Mouse (Mus musculus) cerebellum, postnatal 36 days (tissue): Measurements from ENCODE around the gene Cpeb3.

Experiments used
- DNase-seq, 2 experiments: peaks; one replicate each; pipeline ENCODE4 v3.0.0; 2021 to 2022; ENCODE audit warnings: mixed read lengths in 2 of 2

The Cpeb3 gene

DNA sequence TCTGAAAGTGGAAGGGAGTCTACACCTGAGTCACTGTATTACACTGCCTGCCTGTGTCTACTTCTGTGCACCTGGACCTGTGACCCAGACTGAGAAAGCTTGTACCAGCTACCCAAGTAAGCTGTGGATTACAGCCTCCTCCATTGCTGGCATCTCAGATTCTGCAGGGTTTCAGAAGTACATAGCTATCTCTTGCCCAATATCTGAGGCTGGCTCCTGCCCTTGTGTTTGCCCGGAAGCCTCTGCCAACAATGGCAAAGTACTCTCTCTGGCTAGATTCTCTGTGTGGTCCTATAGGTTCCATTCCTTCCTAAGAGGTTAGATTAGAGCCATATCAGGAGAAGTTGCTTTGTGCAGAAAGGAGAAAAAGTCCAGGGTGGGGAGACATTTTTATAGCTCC, 129.8 kb downstream of the Cpeb3 start:
- DNase-seq: no peak

- peak; percentile 66 to 68 for DNase-seq
Measured at GRCm38 (mm10) chr19:37078064-37078463, 130.3 kb downstream of the Cpeb3 start.

- peak; percentile 65 to 78 for DNase-seq
Measured at GRCm38 (mm10) chr19:37077258-37077657, 131.1 kb downstream of the Cpeb3 start.

- no peak for DNase-seq
Measured at GRCm38 (mm10) chr19:37076646-37077045, 131.8 kb downstream of the Cpeb3 start.

GRCm38 (mm10) chr19:37076116-37076515, 132.3 kb downstream of the Cpeb3 start:
- DNase-seq: no peak

DNA sequence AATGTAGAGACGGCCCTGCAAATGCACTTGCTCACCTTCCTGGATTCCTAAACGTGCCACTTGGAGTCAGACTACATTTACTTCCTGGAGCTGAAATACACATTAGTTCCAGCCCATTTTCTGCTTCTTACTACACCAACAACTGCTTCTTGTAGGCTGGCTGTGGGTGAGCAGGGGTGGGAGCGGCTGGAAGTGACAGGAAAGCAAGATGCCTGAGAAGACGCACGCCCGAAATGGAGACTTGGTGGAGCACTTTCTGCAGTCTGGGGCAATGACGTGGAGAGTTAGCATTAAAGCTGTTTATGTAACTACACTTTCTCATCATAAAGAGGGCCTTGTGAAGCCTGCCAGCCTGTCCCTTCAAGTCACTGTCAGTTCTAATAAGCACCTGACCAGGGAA, 132.7 kb downstream of the Cpeb3 start:
- no peak for DNase-seq

DNA sequence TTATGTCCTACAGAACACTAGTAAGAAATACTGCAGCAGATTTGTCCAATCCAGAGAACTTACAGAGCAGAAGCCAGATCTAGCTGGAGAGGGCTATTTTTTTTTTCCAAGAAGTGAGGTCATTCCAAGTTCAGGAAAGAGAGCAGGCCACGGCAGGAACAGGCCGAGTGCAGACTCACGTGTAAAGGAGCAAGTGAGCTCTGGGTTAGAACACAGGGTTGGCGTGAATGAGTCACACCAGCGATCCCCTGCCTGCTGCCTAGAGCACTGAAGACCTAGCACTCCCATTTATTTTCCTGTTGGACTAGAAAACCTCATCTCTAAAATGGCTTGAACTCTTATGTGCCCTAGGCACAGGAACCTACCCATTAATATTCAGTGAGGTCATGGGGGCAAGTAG, 133.7 kb downstream of the Cpeb3 start:
- DNase-seq: no peak

- no peak for DNase-seq
Measured at GRCm38 (mm10) chr19:37074276-37074675, 134.1 kb downstream of the Cpeb3 start.

- DNase-seq: no peak
Measured at GRCm38 (mm10) chr19:37072871-37073629, 135.4 kb downstream of the Cpeb3 start.

GRCm38 (mm10) chr19:37069243-37069642, 139.2 kb downstream of the Cpeb3 start:
- DNase-seq: no peak

- no peak for DNase-seq
Measured at GRCm38 (mm10) chr19:37060078-37060477, 148.3 kb downstream of the Cpeb3 start.

DNA sequence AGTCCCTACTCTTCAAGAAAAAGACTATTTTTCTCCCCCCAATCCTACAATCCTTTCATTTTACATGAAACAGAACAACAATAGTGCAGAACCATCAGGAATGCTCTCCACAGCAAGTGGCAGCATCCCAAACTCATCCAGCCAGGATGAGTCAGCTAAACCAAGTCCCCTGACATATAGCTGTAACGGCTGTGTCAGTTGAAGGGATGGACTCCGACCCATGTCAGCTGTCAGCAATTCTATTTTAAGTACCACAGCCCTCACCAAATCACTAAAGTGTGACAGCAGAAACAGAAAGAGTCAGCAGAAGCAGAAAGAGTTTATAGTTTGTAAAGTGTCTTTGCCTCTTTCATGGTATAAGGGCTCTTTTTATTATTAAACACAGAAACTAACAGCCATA, 148.8 kb downstream of the Cpeb3 start:
- peak; percentile 47 to 60 for DNase-seq

GRCm38 (mm10) chr19:37057161-37057905, 151.1 kb downstream of the Cpeb3 start:
- no peak for DNase-seq

- DNase-seq: no peak
Measured at GRCm38 (mm10) chr19:37055976-37056556, 152.3 kb downstream of the Cpeb3 start.

DNA sequence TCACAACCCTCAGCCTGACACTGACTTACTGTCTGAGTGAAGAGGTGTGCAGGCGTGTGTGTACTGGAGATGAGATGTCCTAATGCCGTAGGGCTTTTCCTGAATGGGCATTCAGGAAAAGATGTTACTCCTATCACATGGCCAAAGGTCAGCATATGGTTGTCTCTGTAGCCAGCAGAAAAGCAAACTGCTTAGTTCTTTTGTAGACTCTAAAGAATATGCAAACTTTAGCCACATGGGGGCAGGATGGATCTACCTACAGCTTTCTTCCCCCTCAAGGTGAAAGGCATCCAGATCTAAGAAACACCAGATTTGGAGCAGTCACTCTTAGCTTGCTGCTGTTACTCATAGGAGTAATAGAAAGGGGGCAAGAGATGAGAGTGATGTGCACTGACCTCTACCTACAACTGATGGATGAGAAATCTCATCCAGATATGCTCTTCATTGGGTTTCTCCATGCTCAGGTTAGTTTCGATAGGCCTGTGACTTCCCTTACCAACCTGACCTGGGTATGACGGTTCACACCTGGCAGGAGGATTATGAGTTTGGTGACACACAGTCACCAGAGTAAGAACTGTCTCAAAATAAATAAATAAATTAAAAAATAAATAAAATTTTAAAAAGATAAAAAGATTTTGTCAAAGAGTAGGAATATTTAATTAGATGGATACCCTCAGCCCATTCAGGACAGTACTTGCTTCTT, 157.6 kb downstream of the Cpeb3 start:
- peak; percentile 45 to 76 for DNase-seq

GRCm38 (mm10) chr19:37048507-37048906, 159.9 kb downstream of the Cpeb3 start:
- DNase-seq: no peak

DNA sequence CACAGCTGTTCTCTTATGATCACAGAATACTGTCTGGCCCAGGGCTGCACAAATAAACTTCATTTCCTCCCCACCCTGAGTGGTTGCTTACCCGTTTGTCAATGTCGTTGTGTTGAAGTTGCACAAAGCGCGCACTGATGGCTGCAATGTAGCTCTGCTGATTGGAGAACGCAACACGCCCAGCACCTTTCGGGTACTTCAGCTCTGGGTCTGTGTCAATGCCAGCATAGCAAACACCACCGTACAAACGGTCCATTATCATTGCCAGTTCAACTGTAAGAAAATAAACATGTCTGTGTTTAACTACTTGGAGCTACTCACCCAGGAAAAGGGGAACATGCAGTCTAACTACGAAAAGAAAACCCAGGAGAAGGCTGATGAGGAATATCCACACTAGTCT, 164.0 kb downstream of the Cpeb3 start:
- DNase-seq: no peak

DNA sequence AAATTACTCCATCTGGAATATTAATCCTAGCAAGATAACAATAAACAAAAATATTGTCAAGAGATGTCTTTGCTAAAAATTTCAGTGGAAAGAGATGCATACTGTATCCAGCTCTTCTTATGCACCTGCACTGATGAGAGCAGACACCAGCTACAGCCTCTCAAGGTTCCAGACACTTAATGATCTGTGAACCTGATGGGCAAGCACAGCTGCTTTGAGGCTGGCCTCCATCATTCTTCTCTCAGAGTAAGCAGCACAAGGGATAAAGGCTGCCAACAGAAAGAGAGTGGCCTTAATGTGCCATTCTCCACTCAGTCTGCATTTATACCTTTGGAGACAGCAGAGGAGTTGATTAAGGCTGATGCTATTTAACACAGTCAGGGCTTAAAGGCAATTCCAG, 167.5 kb downstream of the Cpeb3 start:
- DNase-seq: no peak

DNA sequence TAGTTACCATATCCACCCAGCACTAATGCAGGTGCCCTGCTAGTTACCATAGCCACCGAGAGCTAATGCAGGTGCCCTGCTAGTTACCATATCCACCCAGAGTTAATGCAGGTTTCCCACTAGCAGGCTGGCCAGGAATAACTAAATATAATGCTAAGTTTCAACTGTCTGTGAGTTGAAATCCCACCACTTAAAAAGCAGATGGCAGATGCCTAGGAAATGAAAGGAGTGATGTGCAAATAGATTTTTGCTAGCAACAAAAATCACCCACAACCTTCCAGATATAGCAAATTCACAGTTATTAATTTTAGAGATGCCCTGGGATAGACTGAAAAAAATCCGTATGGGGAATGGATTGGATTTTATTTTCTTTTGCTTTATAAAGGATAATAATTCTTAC, 176.0 kb downstream of the Cpeb3 start:
- no peak for DNase-seq

GRCm38 (mm10) chr19:37031446-37031845, 177.0 kb downstream of the Cpeb3 start:
- peak; percentile 36 to 45 for DNase-seq

DNA sequence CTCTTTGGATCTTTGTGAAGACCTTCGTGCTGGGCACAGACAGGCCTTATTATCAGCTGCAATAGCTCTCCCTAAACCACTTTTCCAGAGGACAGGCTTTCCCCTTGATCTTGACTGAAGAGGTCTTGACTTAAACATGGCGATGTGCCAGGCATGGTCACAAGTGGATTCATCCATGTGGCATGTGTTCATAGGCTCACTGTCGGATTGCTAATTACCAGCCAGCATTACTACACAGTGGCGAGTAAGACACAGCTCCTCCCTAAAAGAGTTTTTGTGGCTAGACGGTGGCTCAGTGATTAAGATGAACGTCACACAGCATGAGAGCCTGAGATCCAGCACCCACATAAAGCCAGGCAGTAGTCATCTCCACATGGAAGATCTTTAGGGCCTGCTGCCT, 178.6 kb downstream of the Cpeb3 start:
- DNase-seq: no peak

GRCm38 (mm10) chr19:37026408-37026807, 182.0 kb downstream of the Cpeb3 start:
- no peak for DNase-seq

- DNase-seq: peak; percentile 63 to 65
Measured at GRCm38 (mm10) chr19:37025839-37026319, 182.5 kb downstream of the Cpeb3 start.
